Mouse (Mus musculus) frontal cortex, postnatal 10 days (tissue): ENCODE data around the gene Mid1.
"Not testable (repeated sequence)": the region's sequence is repeated elsewhere in the genome, so short reads cannot be mapped to it uniquely, and the experiment has no call there.

Experiments
- DNase-seq, 2 experiments: peaks; one replicate each; pipeline ENCODE4 v3.0.0; 2022; ENCODE audit warnings: low spot score in 2 of 2, mixed read lengths in 1 of 2

Mid1 gene

GRCm38 (mm10) chrX:170015883-170016282 is 330.9 kb downstream of the Mid1 start:
- not testable (repeated sequence) for DNase-seq

GRCm38 (mm10) chrX:170017333-170018245 is 332.6 kb downstream of the Mid1 start:
- DNase-seq, result peak; percentile 91 to 94

- peak; percentile 87 to 91 for DNase-seq
Measured at GRCm38 (mm10) chrX:170018571-170019218, 333.7 kb downstream of the Mid1 start.

- DNase-seq, result not testable (repeated sequence)
Measured at GRCm38 (mm10) chrX:170019219-170019953, 334.4 kb downstream of the Mid1 start.

GRCm38 (mm10) chrX:170019954-170020689 is 335.1 kb downstream of the Mid1 start:
- DNase-seq, result peak; percentile 94 to 96

GRCm38 (mm10) chrX:170020690-170021050 is 335.7 kb downstream of the Mid1 start:
- DNase-seq, result peak in 1 of 2 experiments; percentile 83

GRCm38 (mm10) chrX:170021205-170021604 is 336.2 kb downstream of the Mid1 start:
- not testable (repeated sequence) for DNase-seq

GRCm38 (mm10) chrX:170021750-170022461 is 336.9 kb downstream of the Mid1 start:
- DNase-seq, result peak in 1 of 2 experiments; percentile 70
